Mouse (Mus musculus): ENCODE measurements at regions not wholly inside any gene's neighbourhood (a gene's known extent, or its start where the extent isn't known, plus 50 kb on each side); places are given as distances from the start of the nearest gene placed in this dataset.

DNA sequence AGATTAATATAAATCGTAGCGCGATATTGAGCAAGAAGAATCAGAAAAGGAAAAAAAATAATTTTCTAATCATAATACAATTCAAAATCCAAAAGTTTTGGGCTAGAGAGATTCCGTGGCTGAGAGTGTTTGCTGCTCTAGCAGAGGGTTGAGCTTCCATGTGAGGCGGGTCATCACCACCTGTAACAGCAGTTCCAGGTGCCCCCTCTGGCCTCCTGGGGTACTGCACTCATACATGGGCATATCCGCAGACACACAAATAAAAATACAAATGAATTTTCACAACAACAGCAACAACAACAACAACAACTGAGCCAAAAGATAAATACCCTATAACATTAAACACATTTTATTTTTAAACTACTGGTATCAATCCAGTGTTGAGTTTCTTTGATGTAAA is 94.7 kb upstream of the Chrm3 start:
- no peak for TF ChIP-seq CTCF (IDR thresholded peaks at IDR 0.05; ENCODE audit: borderline replicate concordance, insufficient read depth, low read depth, low read length)
- no peak for TF ChIP-seq POLR2A (IDR thresholded peaks at IDR 0.05; ENCODE audit: borderline replicate concordance, insufficient read depth, low read length)

Measured in cerebellum, adult 2 months (tissue).